Mouse (Mus musculus) T-cell, adult 2 months (primary cell): ENCODE measurements around the gene Cd248.
"Not testable (repeated sequence)": the region's sequence is repeated elsewhere in the genome, so short reads cannot be mapped to it uniquely, and the experiment has no call there.

ENCODE experiments used
- DNase-seq: peaks from one replicate; pipeline ENCODE4 v3.0.0; 2022; ENCODE audit warnings: low spot score

Cd248 gene

DNA sequence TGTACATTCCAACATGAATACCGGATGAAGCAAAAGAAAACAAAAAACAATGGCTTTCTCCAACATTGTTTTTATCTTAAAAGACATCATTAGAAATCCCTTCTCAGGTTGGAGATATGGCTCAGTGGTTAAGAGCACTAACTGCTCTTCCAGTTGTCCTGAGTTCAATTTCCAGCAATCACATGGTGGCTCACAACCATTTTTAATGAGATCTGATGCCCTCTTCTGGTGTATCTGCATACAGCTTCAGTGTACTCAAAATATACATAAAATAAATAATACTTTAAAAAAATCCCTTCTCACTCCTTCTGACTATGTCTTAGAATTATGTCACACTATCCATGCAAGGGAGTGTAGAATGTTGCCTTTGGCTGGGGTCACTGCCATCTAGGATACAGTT is 11.4 kb downstream of the Cd248 start:
- no peak for DNase-seq

DNA sequence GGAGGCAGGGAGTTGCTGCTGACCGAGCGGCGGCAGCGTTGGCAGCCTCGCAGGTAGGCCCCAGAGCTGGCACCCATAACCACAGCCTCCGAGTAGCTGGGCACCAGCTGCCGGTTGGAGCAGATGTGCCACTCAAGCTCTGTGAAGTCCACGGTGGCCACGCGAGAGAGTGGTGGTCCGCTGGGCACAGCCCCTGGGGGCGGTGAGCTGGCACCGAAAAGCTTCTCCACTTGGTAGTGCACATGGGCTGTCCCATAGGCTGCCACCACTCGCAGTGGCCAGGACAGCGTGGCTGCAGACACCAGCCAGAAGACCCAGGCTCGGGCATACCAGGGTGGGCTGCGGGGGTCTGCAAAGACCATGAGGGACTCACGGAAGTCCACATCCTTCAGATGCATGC is 14.1 kb downstream of the Cd248 start:
- no peak for DNase-seq

DNA sequence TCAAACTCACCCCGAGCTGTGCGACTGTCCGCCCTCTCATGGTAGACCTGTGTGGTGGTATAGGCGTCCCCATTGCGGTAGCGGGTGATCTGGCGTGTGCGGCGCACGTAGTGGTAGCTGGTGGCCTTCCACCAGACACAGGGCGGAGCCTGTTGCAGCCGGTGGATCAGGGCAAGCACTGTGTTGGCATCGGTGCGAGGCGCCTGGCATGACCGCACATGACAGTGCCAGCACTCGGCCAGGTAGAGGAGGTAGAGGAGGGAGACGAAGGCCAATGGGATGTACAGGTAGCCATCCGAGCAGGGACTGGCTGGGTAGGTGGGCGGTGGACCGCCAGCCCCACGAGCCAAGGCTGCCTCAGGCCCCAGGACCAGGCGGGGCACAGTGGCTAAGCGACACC is 14.7 kb downstream of the Cd248 start:
- no peak for DNase-seq

DNA sequence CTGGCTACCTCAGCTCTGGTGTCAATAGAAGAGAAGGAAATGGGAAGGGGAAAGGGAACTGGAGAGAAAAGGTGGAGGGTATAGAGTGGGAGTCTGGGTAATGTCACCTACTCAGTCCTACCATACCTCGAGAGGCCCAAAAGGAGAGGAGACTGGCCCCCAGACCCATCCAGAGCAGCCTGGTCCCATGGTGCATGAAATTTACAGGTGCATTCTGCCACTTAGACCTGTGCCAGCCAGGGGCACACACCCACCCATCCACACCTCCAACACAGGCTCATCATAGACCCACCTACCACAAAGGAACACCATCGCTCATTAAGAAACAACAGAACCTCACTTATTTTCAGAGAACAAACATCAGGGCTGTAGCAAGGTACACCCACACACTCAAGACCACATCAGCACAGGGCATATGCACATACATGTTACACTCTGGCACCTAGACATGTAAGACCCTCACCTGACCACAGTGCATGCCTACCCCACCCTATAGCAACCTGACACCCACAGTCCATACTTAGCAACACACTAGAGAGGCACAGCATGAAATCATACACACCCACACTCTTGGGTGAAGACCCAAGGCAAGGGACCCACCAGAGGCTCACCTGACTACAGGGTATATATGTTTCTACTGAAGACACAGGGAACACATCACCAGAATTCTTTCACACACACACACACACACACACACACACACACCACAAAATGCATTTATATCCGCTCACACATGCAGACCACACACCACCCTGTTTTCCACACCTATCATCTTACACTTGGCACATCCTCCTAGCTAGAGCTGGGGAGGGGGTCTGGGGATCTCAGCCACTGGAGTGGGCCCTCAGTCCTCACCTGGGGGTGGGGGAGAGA is 16.3 kb downstream of the Cd248 start:
- DNase-seq: no peak

DNA sequence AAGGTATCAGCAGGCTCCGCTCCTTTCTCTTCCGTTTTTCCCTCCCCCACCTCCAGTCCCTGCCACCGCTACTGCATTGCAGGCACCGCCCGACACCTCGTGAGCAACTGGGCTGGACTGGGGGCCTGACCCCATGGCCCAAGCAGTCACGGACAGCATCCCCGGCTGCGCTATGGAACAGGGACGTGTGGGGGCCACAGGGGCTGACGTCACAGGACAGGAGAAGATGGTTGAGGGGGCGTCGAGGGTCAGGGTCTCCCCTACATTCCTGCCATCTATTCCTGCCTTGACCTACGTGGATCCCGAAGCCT is 16.9 kb downstream of the Cd248 start:
- no peak for DNase-seq

DNA sequence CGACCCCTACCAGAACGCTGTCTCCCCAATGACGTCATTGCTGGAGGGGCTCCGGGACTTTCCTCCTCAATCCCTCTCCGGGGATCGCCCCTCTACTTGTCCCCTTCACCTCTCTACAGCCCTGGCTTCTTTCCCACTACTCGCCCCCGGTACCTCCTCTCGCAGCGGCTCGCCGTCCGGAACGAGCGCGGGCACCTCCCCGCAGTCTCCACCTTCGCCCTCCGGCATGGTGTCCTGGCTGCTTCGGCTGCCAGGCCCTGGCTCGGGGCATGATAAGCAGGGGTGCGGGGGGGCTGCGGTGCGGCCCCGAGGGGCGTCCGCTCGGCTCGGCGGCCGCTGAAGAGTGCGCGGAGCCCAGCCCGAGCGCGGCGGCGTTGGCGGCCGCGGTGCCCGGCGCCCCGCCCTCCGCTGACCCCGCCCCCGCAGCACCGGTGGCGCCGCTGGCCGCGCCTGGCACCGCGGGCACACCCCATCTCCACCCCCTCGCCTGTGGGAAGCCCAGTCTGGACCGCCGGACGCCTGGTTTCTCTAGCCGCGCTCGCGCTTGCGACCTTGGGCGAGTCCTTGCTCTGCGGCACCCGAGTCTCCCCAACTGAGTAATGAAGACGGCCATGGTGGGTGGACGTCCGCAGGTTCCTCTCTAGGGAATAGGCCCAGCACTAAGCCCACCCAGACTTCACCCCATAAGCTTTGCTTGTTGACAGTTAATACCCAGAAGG is 17.4 kb downstream of the Cd248 start, which contains the start of gene Tmem151a:
Tmem151a (minus strand) TSS at position 387 of the 719 bp plus-strand sequence.
- DNase-seq: no peak

DNA sequence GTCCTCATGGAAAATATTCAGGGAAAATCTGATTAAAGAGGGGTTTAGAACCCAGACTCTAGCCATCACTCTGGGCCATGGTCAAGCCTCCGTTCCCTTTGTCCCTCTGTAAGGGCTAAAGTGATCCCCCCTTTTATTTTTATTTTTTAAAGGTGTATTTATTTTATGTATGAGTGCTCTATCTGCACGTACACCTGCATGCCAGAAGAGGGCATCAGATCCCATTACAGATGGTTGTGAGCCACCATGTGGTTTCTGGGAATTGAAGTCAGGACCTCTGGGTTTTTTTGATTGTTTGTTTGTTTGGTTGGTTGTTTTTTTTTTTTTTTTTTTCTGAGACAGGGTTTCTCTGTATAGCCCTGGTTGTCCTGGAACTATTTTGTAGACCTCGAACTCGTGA is 18.7 kb downstream of the Cd248 start:
- not testable (repeated sequence) for DNase-seq

DNA sequence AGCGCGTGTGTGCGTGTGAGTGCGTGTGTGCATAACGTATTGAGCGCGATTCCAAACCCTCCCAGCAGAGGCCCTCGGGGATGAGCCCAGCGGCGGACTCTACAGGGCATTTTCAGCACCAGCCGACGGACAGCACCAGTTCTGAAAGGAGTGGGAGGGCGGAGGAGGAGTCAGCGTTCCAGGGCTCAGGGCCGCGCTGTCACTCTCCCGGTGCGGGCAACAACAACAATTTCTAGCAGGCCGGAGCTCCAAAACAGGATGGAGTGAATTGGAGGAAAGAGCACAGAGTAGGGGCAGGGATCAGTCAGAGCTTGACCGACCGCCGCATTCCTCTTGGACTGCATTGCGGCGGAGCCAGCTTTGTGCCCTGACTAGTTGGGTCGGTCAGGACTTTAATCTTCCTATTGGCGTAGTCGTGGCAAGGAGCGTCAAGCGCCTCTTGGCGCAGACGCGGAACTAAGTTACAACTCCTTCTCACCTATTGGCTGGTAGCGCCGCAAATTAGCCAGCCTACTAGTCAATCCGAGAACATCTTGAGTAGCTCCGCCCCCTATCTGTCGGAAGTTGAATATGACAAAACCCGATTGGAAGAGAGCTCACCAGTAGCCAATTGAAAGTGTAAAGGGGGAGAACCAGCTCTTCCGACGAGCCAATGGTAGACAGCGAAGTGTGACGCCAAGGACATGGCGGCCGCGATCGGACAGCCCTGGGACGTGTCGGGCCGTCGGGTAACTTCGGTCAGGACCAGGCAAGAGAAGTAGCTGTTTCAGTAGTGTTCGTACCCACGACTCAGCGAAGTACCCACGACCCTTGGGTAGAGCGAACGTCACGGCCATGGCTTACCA is 20.2 kb downstream of the Cd248 start, which contains the start of gene Yif1a:
Yif1a (plus strand) TSS at position 655 of the 845 bp plus-strand sequence.
- DNase-seq: peak; percentile 97

DNA sequence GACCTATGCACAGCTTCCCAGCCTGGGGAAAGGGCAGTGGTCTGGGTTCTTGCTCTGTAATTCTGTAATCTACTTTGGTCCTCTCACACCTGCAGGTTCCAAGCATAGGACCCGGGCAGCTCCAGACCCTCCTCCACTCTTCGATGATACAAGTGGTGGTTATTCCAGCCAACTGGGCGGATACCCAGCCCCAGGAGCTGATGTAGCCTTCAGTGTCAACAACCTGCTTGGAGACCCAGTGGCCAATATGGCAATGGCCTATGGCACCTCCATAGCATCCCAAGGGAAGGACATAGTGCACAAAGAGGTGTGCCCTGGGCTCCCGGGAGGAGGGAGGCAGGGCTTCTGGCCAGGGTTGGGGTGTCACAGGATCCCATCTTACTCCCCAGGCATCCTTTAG is 21.4 kb downstream of the Cd248 start:
- no peak for DNase-seq

DNA sequence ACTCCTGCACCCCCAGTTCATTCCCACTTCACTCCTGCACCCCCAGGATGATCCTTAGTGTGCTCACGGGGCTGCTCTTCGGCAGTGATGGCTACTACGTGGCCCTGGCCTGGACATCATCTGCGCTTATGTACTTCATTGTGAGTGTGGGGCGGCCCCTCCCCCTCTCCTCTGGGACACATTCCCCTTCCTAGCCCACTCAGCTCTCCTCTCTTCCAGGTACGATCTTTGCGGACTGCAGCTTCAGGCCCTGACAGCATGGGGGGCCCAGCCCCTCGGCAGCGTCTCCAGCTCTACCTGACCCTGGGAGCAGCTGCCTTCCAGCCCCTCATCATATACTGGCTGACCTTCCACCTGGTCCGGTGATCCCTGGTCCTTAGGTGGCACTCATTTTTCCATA is 24.2 kb downstream of the Cd248 start:
- no peak for DNase-seq

DNA sequence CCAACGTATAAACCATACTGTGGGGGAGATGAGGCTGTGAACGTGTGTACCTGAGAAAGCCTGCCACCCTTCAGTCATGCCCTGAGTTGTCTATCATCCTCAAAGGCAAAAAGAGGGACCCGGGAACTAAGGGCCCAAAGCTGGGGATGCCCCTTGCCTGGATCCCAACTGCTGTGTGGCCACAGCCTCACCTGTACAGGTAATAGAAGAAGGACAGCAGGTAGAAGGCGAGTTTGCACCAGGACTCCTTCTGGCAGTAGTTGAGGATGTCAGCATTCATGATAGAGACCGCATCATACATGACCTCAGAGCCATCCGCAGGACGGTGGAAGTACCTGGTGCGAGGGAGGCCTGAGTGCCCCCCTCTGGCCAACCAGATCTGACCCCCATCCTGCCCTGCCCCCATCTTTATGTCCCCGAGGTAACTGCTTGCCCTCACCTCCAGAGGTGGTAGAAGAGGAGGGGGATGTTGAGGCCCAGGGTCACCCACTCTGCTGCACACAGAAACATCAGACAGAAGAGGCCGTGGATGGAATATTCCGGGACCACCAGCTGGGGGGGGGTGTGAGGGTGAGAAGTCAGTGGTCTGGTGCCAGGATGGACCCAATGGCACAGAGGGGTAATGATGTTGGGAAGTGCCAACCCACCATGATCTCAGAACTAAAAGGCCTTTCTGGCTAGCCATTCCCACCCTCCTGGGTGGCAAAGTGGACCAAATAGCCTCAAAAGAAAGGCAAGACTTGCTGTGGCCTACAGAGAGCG is 25.8 kb downstream of the Cd248 start:
- no peak for DNase-seq

DNA sequence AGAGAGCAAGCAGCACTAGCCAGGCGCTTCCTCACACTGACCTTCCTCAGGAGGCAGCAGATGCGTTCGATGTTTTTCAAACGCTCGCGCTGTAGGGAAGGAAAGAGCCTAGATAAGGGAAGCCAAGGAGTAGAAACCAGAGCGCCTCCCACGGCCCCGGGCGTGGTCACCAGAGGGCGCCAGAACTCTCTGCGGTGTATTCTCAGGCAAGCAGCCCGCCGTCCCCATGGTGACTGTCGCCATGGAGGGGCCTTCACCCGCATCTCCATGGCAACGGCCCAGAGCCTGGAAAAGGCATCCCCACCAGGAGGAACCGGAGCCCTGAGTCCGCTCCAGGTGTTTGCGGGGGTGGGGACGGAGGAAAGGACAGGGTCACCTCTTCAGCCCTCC is 26.4 kb downstream of the Cd248 start:
- peak; percentile 82 for DNase-seq

DNA sequence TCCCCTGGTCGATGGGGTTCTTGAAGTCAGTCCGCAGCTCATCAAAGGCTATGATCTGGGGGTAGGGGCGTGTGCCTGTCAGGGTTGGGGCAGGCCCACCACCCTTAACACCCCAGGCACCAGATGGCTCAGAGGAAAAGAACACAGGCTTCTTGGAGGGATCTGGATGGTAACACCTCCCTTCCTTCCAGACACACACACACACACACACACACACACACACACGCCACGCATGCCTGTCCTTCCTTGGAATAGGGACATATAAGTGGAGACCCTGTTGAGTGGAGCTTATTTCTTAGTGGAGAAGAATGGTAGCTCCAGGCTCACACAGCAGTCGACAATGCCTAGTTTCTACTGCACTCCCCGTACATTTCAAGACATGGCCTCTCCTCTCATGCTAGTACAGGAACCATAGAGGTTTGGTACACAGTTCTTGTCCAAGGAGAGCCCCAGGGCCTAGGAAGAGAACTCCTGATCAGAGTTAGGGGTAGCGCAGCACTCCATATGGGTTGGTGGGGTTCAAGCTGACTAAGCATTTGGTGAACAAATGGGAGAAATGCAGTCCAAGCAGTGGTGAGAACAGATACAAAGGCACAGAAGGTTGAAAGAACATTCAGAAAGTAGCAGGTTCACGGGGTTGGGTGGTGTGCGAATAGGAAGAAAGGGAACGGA is 27.0 kb downstream of the Cd248 start:
- DNase-seq: no peak

DNA sequence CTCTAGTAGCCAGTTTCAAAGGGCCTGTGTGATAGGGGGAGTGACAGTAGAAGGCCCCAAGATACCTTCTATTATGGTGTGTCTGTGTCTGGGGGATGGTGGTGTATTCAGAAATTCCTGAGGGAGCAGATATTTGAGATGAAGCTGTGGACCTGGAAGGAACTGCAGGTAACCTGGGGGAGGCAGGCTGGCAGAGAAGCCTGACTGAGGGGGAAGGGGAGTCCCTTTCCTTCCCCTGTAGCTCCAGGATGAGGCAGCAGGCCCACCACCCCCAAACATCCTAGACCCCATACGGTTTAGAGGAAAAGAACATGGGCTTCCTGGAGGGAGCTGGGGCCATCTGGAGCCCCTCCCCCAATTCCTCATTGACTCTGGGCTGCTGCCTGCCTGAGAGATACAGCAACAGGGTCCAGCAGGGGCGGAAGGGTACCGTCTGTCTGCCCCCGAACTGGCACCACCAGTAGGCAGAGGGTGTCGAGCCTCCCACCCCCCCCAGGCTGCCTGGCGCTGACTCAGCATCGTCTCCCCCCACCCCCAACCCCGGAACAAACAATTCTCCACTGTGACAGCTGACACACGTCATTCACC is 28.1 kb downstream of the Cd248 start:
- no peak for DNase-seq

DNA sequence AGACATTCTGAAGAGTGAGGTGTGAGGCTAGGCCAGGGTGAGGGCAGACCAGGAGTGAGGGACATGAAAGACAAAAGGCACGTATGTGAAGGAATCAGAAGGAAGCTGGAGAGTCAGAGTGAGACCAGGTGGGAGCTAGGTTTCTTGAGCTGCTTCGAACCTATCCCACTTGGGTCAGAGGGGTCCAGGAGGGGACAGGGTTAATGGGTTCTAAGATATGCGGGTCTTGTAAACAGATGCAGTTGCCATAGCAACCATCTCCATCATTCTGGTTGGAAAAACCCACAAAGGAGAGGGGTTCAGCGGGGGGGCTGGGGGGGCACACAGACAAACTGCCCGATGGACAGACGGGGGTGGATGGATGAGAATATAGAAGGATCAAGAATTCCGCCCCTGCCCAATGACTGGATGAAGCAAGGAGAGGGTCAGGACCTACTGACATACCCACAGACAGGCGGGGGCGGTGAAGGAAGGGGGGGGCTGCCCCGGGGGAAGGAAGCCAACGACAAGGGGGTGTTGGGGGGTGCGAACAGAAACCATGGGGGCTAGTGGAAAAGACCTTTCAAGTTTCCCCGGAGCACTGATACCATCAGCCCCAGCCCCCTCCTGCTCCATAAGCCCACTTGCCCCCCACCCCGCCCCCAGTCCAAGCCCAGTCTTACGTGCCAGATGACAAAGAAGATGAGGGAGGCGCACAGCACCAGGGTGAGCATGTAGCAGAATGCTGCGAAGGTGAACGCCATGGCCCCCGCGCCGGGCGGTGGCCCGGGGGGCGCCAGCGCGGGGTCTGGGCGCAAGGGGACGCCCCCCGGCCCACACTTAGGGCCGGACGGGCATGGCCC is 29.9 kb downstream of the Cd248 start:
- no peak for DNase-seq

DNA sequence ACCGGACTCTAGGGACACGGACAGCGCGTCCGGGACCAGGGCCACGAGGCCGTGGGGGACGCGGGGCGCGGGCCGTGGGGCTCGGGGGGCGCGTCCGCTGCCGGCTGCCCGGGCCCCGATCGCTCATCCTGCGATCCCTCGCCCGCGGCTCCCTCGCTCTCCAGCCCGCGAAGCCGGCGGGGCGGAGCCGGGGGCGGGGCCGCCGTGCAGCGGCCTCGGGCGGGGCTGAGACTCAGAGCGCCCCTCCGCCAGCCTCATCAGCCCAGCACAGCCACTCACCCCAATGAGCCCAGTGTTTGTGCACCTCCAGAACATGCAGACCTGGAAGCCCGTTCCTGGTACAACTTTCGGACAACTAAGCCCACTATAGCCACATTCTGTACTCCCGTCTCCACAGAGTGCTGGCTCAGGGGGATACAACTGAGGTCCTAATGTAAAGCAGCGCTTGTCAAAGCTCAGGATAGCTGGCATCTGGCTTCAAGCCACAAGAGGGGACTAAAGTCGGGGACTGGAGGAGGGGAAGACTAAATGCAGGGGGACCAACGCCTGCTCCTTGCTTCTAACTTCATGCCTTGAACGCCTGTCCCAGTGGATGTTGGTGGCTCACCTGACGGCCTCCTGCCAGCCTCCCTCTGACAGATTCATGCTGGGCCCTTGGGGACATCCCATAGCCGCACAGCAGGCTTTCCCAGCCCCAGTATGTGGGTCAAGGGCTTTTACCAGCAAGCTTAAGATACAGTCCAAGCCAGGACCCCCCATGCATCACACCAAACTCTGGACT is 30.7 kb downstream of the Cd248 start, which contains the start of gene Cnih2:
Cnih2 (minus strand) TSS at position 159 of the 781 bp plus-strand sequence.
- DNase-seq: peak; percentile 46

DNA sequence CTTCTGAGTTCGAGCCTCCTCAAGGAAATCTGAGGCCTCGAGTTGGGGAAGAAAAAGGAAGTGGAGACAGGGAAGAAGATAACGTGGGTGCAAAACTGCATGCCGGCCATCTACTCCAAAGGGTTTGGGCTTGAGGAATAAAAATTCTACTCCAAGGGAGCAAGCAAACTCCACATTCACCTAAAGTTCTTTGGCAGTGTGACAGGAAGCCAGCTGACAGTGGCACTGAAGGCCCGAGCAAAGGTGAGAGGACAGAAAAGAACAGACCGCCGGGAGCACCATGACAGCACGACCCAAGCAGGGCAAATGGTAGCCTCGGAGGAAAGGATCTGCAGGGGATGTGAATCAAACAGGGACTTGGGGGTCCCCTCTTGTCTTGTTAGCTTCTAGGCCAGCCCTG is 38.2 kb downstream of the Cd248 start:
- no peak for DNase-seq

DNA sequence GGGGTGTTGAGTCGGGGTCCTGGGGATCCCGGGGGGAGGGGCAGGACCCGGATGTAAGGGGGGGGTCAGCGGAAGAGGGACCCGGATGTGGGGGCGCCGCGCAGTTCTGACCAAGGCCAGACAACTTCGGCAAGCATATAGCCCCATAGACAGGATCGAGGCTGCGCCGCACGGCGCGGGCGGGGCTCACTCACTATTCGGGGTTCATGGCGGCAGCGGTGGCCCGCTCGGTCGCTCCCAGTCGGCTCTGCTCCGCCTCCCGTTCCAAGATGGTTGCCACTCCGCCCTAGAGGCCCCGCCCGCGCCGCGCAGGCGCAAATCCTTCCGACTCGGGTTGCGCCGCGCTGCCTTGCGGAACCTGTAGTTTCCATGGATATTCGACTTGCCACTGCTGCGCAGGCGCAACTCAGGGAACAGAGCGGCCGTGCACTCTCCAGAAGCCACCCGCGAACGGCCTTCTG is 38.9 kb downstream of the Cd248 start, which contains the start of gene Rab1b:
Rab1b (minus strand) TSS at position 342 of the 461 bp plus-strand sequence.
- DNase-seq: peak; percentile 99
